Mouse (Mus musculus): Measurements from ENCODE around the gene Elane. TPM values are rescaled to one million over a fixed set of nuclear protein-coding genes. Genes with fewer than 3 reads are reported as not detected.

The Elane gene
- total and polyA plus RNA-seq, 3 experiments: 0.07 TPM; not detected in 2

- DNase-seq (ENCODE audit: low read depth, low spot score): no peak
- H3K4me3 ChIP-seq (ENCODE audit: control insufficient read depth in 1 of 2, insufficient read depth in 1 of 2, low read depth in 2 of 2, low read length in 2 of 2): no peak overlapping the region
- no peak overlapping the region for H3K27ac ChIP-seq (ENCODE audit: control insufficient read depth, low read depth, low read length)
- no peaks in the 10 kb centered on the region for H3K9me3 ChIP-seq (replicated peaks; ENCODE audit: insufficient read depth, low read length)
- TF ChIP-seq GATA1 (IDR thresholded peaks at IDR 0.05; ENCODE audit: low read depth, low read length) (no peak), MAFK (IDR thresholded peaks at IDR 0.05; ENCODE audit: borderline replicate concordance, low read depth, low read length) (no peak), SMC3 (IDR thresholded peaks at IDR 0.05; ENCODE audit: low read depth, low read length) (no peak)
- H3K4me1 ChIP-seq (ENCODE audit: control insufficient read depth in 1 of 2, insufficient read depth in 2 of 2, low read length in 2 of 2): peaks cover 0 to 6% of the 10 kb centered on the region in 2 experiments; a peak in 1 of 4 replicates
- no peaks in the 10 kb centered on the region for H3K27me3 ChIP-seq (ENCODE audit: control insufficient read depth in 1 of 2, insufficient read depth in 2 of 2, low read length in 2 of 2)
- no peaks in the 10 kb centered on the region; a peak in 1 of 4 replicates for H3K36me3 ChIP-seq (ENCODE audit: control insufficient read depth in 1 of 2, insufficient read depth in 2 of 2, low read length in 2 of 2)
- H3K79me2 ChIP-seq (ENCODE audit: control insufficient read depth, insufficient read depth, low read length, poor library complexity): peaks cover 9% of the 10 kb centered on the region
- H3K9ac ChIP-seq (ENCODE audit: control insufficient read depth, low read depth, low read length, poor library complexity, severe bottlenecking): no peak overlapping the region
These were observed 44.1 kb downstream of the Elane start for GRCm38 (mm10) chr10:79929967-79930825.

DNA sequence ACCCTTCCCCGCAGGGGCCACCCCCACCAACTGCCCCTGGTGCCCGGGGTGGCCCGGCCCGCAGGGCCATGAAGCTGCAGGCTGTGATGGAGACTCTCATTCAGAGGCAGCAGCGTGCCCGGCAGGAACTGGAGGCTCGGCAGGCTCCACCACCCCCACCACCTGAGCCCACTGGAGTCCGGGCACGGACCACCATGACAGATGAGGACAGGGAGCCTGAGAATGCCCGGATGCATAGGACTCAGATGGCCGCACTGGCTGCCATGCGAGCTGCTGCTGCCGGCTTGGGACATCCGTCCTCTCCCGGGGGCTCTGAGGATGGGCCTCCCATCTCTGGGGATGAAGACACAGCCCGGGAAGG is 44.8 kb downstream of the Elane start:
- Histone ChIP-seq H3K4me1 (ENCODE audit: control insufficient read depth in 1 of 2, insufficient read depth in 2 of 2, low read length in 2 of 2) (0 out of 4 replicates have a peak, but pooled peaks cover 0 to 2% of the 10 kb centered on the region in 2 experiments), H3K36me3 (ENCODE audit: control insufficient read depth in 1 of 2, insufficient read depth in 2 of 2, low read length in 2 of 2) (no peaks in the 10 kb centered on the region), H3K79me2 (ENCODE audit: control insufficient read depth, insufficient read depth, low read length, poor library complexity) (peaks cover 9% of the 10 kb centered on the region), H3K4me3 (ENCODE audit: control insufficient read depth in 1 of 2, insufficient read depth in 1 of 2, low read depth in 2 of 2, low read length in 2 of 2) (no peak overlapping the region), H3K9ac (ENCODE audit: control insufficient read depth, low read depth, low read length, poor library complexity, severe bottlenecking) (no peak overlapping the region), H3K9me3 (replicated peaks; ENCODE audit: insufficient read depth, low read length) (no peaks in the 10 kb centered on the region), H3K27ac (ENCODE audit: control insufficient read depth, low read depth, low read length) (no peak overlapping the region), H3K27me3 (ENCODE audit: control insufficient read depth in 1 of 2, insufficient read depth in 2 of 2, low read length in 2 of 2) (no peaks in the 10 kb centered on the region)
- no peak for DNase-seq (ENCODE audit: low read depth, low spot score)
- TF ChIP-seq CHD2 (IDR thresholded peaks at IDR 0.05; ENCODE audit: low read length) (no peak), MEF2A (IDR thresholded peaks at IDR 0.05; ENCODE audit: extremely low read depth, insufficient replicate concordance, low read depth, low read length, poor library complexity, severe bottlenecking) (no peak), MAZ (IDR thresholded peaks at IDR 0.05; ENCODE audit: low read depth, low read length) (no peak), ETS1 (IDR thresholded peaks at IDR 0.05; ENCODE audit: low read depth, low read length) (no peak), USF1 (IDR thresholded peaks at IDR 0.05; ENCODE audit: low read depth, low read length) (no peak)

- Histone ChIP-seq H3K4me1 (ENCODE audit: control insufficient read depth in 1 of 2, insufficient read depth in 2 of 2, low read length in 2 of 2) (no peaks in the 10 kb centered on the region), H3K79me2 (ENCODE audit: control insufficient read depth, insufficient read depth, low read length, poor library complexity) (peaks cover 9% of the 10 kb centered on the region), H3K9me3 (replicated peaks; ENCODE audit: insufficient read depth, low read length) (no peaks in the 10 kb centered on the region), H3K36me3 (ENCODE audit: control insufficient read depth in 1 of 2, insufficient read depth in 2 of 2, low read length in 2 of 2) (no peaks in the 10 kb centered on the region), H3K9ac (ENCODE audit: control insufficient read depth, low read depth, low read length, poor library complexity, severe bottlenecking) (no peak overlapping the region), H3K4me3 (ENCODE audit: control insufficient read depth in 1 of 2, insufficient read depth in 1 of 2, low read depth in 2 of 2, low read length in 2 of 2) (no peak overlapping the region), H3K27me3 (ENCODE audit: control insufficient read depth in 1 of 2, insufficient read depth in 2 of 2, low read length in 2 of 2) (no peaks in the 10 kb centered on the region), H3K27ac (ENCODE audit: control insufficient read depth, low read depth, low read length) (no peak overlapping the region)
- DNase-seq (ENCODE audit: low read depth, low spot score): no peak
- TF ChIP-seq RCOR1 (IDR thresholded peaks at IDR 0.05; ENCODE audit: low read depth, low read length) (no peak), EP300 (IDR thresholded peaks at IDR 0.05; ENCODE audit: low read depth in 1 of 2, low read length in 2 of 2) (no peak), TAL1 (IDR thresholded peaks at IDR 0.05; ENCODE audit: low read length) (no peak), SMC3 (IDR thresholded peaks at IDR 0.05; ENCODE audit: low read depth, low read length) (no peak)
These were observed 45.8 kb downstream of the Elane start for GRCm38 (mm10) chr10:79931797-79932196.
